Mouse (Mus musculus) cerebellum, adult 2 months (tissue): Measurements from ENCODE around the gene Parp6. TPM values are rescaled to one million over a fixed set of nuclear protein-coding genes. Genes with fewer than 3 reads are reported as not detected.

Experiments
- DNase-seq, 2 experiments: peaks; one replicate each; pipeline ENCODE4 v3.0.0; 2021
- H3K27ac ChIP-seq: fragments of 200-500 bp; 2 replicates; pipeline ENCODE4 v1.5.1; 2012; ENCODE audit warnings: low read length, control low read depth, inconsistent platforms; ENCODE audit not compliant: insufficient read depth
- H3K27me3 ChIP-seq: fragments of 200-500 bp; 2 replicates; pipeline ENCODE4 v1.6.1; 2012; ENCODE audit warnings: inconsistent platforms, mild to moderate bottlenecking, low read length, moderate library complexity; ENCODE audit not compliant: control insufficient read depth, insufficient read depth
- H3K4me1 ChIP-seq: fragments of 200-500 bp; 2 replicates; pipeline ENCODE4 v1.6.1; 2011; ENCODE audit warnings: low read length; ENCODE audit not compliant: control insufficient read depth, insufficient read depth
- H3K4me3 ChIP-seq: fragments of 200-500 bp; replicated peaks from 2 replicates; pipeline ENCODE3; 2011; ENCODE audit warnings: mild to moderate bottlenecking, low read depth, low read length, control low read depth; ENCODE audit not compliant: insufficient read depth
- CTCF ChIP-seq: fragments of 200-500 bp; IDR thresholded peaks from 2 replicates; pipeline ENCODE4 v1.5.1; 2011; ENCODE audit warnings: low read depth, mild to moderate bottlenecking, control low read depth, low read length, moderate library complexity, borderline replicate concordance; ENCODE audit not compliant: insufficient read depth
- POLR2A ChIP-seq: fragments of 200-500 bp; IDR thresholded peaks from 2 replicates; pipeline ENCODE4 v1.6.1; 2011; ENCODE audit warnings: low read length, control low read depth, borderline replicate concordance; ENCODE audit not compliant: insufficient read depth
- WGBS: fragments of 180-500 bp; shearing (Covaris S2); methylation state at CpG from one replicate; pipeline ENCODE4 v1.1.7; 2018; 5-methylcytosine and 5-hydroxymethylcytosine counted together
- polyA plus RNA-seq: library from polyadenylated mRNA; depleted of rRNA; stranded (reverse); fragments of >200 nt; gene quantifications from 2 replicates; pipeline ENCODE4 v1.2.3, GENCODE M21; 2012

Parp6 gene
- polyA plus RNA-seq, 1 experiment = 176 TPM

DNA sequence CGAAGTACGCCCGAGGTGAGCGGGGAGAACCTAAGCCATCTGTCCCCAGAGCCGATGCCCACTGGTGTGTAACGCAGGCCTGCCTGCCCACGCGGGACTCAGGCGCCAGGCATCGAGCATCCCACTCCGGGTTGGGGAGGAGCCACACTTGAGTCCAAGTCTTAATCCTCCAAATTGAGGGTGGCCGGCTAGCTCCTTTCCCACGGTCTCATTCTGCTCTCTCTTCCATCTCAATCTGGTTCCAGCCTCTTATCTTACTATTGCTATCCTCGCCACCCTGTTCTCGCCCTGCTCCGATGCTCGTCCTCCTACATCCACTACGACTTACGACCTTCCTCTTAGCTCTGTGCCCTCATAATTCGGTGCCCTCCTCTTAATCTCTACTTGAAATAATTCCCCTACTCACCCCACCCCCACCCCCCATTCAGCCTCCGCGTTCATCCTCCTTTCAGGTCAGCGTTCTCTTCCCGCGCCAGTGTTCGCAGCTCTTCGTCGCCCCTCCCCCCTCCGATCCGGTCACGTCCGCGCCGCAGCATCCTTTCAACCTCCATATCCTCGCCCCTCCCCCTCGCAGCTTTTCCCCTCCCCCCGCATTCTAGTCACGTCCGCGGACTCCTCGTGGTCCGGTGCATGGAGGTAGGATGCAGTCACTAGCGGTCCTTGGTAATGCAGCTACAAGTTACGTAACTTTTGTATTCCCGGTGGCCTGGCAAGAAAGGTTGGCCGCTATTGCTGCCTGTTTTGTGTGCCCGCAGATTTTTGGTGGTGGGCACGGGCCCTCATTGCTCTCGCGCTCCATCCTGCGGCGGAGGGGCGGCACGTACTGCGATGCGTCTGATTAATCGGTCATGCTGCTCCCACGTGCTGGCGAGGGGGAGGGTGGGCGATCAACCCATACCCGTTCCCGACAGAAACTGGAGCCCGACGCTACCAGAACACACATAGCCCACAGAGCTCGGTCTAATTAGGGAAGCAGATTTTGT lies 39.8 kb downstream of the Parp6 start:
- Histone ChIP-seq H3K27me3 (no peaks in the 10 kb centered on the region), H3K27ac (peak overlapping the region; percentile 85), H3K4me3 (peak overlapping the region; percentile 85), H3K4me1 (peaks cover 17% of the 10 kb centered on the region)
- under 1% methylated on average over 65 of the region's 65 CpGs for WGBS
- peak; percentile 42; the same call in 1 of the 2 replicates for TF ChIP-seq POLR2A
- TF ChIP-seq CTCF = no peak
- peak; percentile 84 to 86 for DNase-seq

DNA sequence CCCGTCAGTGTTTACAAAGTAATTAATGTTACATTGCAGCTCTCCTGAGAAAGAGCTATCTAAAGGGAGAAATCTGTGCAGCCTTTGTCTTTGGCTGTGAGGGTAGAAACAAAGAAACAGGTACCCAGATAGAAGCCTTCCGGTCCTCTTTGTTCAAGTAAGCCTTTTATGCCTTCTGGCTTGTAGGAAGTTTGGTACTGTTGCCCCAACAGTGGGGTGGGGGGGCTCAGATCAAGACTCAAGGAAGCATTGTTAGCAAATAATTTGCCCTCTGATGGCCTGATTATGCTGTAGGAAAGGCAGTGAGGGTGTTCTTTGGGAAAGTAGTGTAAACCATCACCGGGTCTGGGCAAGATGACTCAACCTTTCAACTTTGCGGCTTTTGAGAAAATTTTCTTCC lies 41.1 kb downstream of the Parp6 start:
- peak overlapping the region; percentile 85 for H3K4me3 ChIP-seq
- DNase-seq = peak in 1 of 2 experiments; percentile 27
- H3K27ac ChIP-seq = peak overlapping the region; percentile 27; the same call in 1 of the 2 replicates
- TF ChIP-seq POLR2A = no peak
- TF ChIP-seq CTCF = no peak
- peaks cover 28% of the 10 kb centered on the region for H3K4me1 ChIP-seq
- 7% methylated on average over 4 of the region's 4 CpGs for WGBS
- H3K27me3 ChIP-seq = no peaks in the 10 kb centered on the region

DNA sequence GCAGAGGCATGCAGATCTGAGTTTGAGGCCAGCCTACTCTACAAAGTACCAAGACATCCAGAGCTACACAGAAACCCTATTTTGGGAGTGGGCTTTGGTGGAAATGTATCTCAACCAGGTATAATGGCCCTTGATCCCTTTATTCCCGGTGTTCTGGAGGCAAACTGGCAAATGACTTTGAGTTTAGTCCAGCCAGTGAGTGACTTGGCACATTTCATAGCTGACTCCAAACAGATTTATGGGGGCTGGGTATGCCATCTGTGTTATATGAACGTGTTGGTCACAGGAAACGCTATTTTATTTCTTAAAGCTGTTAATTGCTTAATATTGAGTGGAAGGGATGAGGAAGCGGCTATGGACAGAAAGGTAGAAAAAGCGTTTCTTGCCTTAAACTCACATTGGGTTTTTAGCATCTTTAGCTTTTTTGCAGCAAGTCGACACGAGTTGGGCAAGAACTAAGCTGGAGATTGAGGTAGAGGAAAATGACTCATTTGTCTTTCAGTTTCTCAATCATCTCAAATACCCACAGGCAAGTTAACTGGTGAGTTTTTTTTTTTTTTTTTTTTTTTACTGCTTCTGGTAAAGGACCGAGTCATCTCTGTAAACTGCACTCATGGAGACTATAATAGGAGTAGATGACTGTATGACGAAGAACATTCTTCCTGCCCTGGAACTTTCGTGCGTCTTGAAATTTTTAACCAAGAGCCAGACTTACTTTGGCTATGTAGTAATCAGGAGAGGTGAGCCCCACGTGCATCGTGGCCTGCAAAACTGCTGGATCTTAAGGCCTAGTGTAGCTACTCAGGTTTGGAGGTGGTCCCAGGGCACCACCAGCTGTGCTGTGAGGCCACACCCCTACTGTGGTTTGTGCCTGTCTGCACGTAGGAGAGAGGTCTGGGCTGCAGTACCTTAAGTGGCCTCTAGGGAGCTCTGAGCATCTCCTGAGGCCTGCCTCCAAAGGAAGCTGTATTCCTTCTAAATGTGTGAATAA lies 42.2 kb downstream of the Parp6 start:
- WGBS = 9% methylated on average over 14 of the region's 14 CpGs
- TF ChIP-seq CTCF (peak; percentile 85), POLR2A (no peak)
- no peaks in the 10 kb centered on the region for H3K27me3 ChIP-seq
- H3K4me1 ChIP-seq = peaks cover 38% of the 10 kb centered on the region
- peak overlapping the region; percentile 47 for H3K4me3 ChIP-seq
- H3K27ac ChIP-seq = peak overlapping the region; percentile 70
- DNase-seq = peak; percentile 83 to 85

- WGBS = 3% methylated on average over 10 of the region's 10 CpGs
- DNase-seq = peak; percentile 78 to 86
- Histone ChIP-seq H3K27me3 (no peaks in the 10 kb centered on the region), H3K4me1 (peaks cover 48% of the 10 kb centered on the region), H3K27ac (peak overlapping the region; percentile 73; the same call in 1 of the 2 replicates), H3K4me3 (peak overlapping the region; percentile 1)
- TF ChIP-seq POLR2A (no peak), CTCF (no peak)
These were observed 43.3 kb downstream of the Parp6 start for GRCm38 (mm10) chr9:59660421-59660820.

- WGBS = 9% methylated on average over 6 of the region's 6 CpGs
These were observed 44.4 kb downstream of the Parp6 start for GRCm38 (mm10) chr9:59661298-59661975.

DNA sequence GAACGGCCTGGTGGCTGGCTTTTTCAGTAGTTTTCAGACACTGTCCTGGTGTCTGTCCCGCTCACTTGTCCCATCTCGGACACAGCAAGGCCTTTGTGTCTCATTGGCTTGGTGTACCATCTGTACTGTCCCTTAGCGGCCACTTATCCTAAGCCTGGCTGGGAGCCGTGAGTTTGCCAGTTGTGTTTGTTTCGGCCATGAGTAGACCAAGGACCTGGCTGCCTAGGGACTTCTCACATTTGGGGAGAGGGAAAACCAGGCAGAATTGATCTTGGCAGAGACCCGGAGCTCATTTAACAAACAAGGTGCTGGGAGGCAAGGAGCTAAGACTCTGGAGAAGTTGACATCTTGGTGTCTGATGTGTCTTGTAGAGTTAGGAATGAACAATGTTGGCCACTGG lies 46.1 kb downstream of the Parp6 start:
- Histone ChIP-seq H3K27ac (peak overlapping the region; percentile 28; the same call in 1 of the 2 replicates), H3K4me1 (peaks cover 48% of the 10 kb centered on the region), H3K27me3 (no peaks in the 10 kb centered on the region), H3K4me3 (no peak overlapping the region)
- TF ChIP-seq POLR2A = no peak
- no peak for TF ChIP-seq CTCF
- 37% methylated on average over 7 of the region's 7 CpGs for WGBS
- DNase-seq = no peak

More at GRCm38 (mm10) chr9:59661298-59661975, 44.4 kb downstream of the Parp6 start:
- TF ChIP-seq CTCF = no peak
- TF ChIP-seq POLR2A = no peak
- H3K4me1 ChIP-seq = peaks cover 48% of the 10 kb centered on the region
- H3K27ac ChIP-seq = peak overlapping the region; percentile 73
- H3K4me3 ChIP-seq = no peak overlapping the region
- DNase-seq = peak in 1 of 2 experiments; percentile 37
- H3K27me3 ChIP-seq = no peaks in the 10 kb centered on the region

- no peak for TF ChIP-seq POLR2A
- no peak for TF ChIP-seq CTCF
- Histone ChIP-seq H3K27ac (no peak overlapping the region; the same call in 1 of the 2 replicates), H3K4me1 (peaks cover 48% of the 10 kb centered on the region), H3K27me3 (no peaks in the 10 kb centered on the region), H3K4me3 (no peak overlapping the region)
- WGBS = 51% methylated on average over 3 of the region's 3 CpGs
- no peak for DNase-seq
These were observed 46.9 kb downstream of the Parp6 start for GRCm38 (mm10) chr9:59663957-59664356.
